Mouse (Mus musculus) small intestine, adult 2 months (tissue): ENCODE measurements around the gene Dync1i1.

Source experiments
- CTCF ChIP-seq: fragments of 200-500 bp; IDR thresholded peaks from 2 replicates; pipeline ENCODE4 v1.5.1; 2012; ENCODE audit warnings: low read depth, mild to moderate bottlenecking, control low read depth, inconsistent platforms, low read length, moderate library complexity, mixed read lengths; ENCODE audit not compliant: insufficient replicate concordance, insufficient read length; ENCODE audit errors: extremely low read depth
- POLR2A ChIP-seq: fragments of 200-500 bp; IDR thresholded peaks from 2 replicates; pipeline ENCODE4 v1.6.1; 2012; ENCODE audit warnings: low read depth, mild to moderate bottlenecking, control low read depth, inconsistent platforms, low read length, moderate library complexity

GRCm38 (mm10) chr6:5871581-5872298 is 146.3 kb downstream of the Dync1i1 start:
- TF ChIP-seq CTCF, result no peak
- no peak for TF ChIP-seq POLR2A
